Mouse (Mus musculus) embryonic fibroblast, embryonic 13.5 days (primary cell): Measurements from ENCODE around the gene Itln1. TPM values are rescaled to one million over a fixed set of nuclear protein-coding genes. Genes with fewer than 3 reads are reported as not detected.

ENCODE experiments used
- H3K27ac ChIP-seq: 2 replicates; pipeline ENCODE4 v1.5.1; 2012; ENCODE audit warnings: low read length, control low read depth, inconsistent platforms; ENCODE audit not compliant: insufficient read depth
- H3K4me1 ChIP-seq: 2 replicates; pipeline ENCODE4 v1.6.1; 2011; ENCODE audit warnings: low read length; ENCODE audit not compliant: control insufficient read depth, insufficient read depth
- H3K4me3 ChIP-seq: 2 replicates; pipeline ENCODE4 v1.5.1; 2011; ENCODE audit warnings: mild to moderate bottlenecking, control low read depth, low read length; ENCODE audit not compliant: insufficient read depth
- CTCF ChIP-seq: IDR thresholded peaks from 2 replicates; pipeline ENCODE4 v1.5.1; 2011; ENCODE audit warnings: mild to moderate bottlenecking, control low read depth, low read length, moderate library complexity, borderline replicate concordance; ENCODE audit not compliant: insufficient read depth
- POLR2A ChIP-seq: IDR thresholded peaks from 2 replicates; pipeline ENCODE4 v1.6.1; 2011; ENCODE audit warnings: low read depth, mild to moderate bottlenecking, control low read depth, low read length, moderate library complexity
- polyA plus RNA-seq: library from polyadenylated mRNA; stranded (reverse); fragments of >200 nt; gene quantifications from 2 replicates; pipeline ENCODE4 v1.2.4, GENCODE M21; 2011; ENCODE audit warnings: low read depth; ENCODE audit not compliant: missing spikeins, insufficient read length

Itln1 gene
- not detected in 2 replicates for polyA plus RNA-seq

DNA sequence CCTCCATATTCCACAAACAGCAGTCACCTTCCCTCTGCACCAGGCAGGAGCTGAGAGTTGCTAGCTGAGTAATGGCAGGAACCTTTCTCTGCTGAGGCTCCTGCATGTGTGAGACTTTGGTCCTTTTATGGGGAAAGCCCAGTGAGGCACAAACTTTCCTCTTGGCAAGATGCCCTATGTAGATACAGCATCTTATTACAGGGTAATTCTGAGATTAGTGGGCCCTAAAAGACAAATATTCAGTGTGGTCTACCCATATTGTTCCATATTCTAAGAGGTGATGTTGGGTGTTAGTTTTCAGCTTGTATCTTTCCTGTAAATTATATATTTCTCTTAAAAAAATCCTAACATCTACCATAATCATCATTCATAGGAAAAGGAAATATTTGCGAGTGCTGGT, at the start of gene Itln1:
TSS of gene Itln1 (minus strand) at position 101 of the 400 bp plus-strand sequence.
- TF ChIP-seq POLR2A: no peak
- TF ChIP-seq CTCF: no peak
- H3K27ac ChIP-seq: no peak within 1 kb of the TSS
- no peaks in the 10 kb centered on the region for H3K4me1 ChIP-seq
- no peak within 1 kb of the TSS for H3K4me3 ChIP-seq

DNA sequence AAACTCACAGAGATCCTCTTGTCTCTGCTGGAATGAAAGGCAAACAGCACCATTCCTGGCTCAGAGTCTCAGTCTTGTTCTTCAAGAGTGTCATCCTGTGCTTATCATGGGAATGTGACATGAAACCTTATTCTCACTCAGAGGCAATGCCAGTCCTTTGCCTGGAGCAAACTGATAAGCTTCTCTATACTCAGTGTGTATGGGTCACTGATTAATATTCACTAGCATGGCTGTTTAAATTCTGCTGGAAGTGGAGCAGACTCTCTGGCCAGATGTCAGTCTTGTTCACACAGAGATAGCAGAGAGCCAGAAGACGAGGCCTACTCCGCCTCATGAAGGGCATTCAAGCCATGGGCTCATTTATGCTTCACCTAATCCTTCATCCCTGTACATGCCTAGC, 49.5 kb upstream of the Itln1 start:
- H3K27ac ChIP-seq: no peak overlapping the region
- TF ChIP-seq CTCF: no peak
- TF ChIP-seq POLR2A: no peak
- H3K4me1 ChIP-seq: no peaks in the 10 kb centered on the region
- H3K4me3 ChIP-seq: no peak overlapping the region

DNA sequence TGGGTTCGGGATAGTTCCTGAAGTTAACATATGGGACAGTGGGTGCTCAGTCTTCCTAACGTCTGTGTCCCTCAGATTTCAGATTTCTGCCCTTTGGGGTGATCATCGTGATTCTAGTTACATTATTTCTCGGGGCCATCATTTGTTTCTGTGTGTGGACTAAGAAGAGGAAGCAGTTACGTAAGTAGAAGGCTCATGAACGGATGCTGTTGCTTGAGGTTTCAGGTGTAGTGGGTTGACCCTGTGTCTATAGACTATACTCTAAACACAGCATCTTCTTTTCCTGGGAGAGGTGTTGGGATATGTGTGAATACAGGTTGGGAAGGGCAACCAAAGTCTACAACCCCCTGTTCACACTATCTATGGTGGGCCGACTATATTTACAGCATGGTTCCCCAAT, 42.1 kb upstream of the Itln1 start:
- Histone ChIP-seq H3K4me1 (no peaks in the 10 kb centered on the region), H3K27ac (no peak overlapping the region), H3K4me3 (no peak overlapping the region)
- TF ChIP-seq CTCF (no peak), POLR2A (no peak)

DNA sequence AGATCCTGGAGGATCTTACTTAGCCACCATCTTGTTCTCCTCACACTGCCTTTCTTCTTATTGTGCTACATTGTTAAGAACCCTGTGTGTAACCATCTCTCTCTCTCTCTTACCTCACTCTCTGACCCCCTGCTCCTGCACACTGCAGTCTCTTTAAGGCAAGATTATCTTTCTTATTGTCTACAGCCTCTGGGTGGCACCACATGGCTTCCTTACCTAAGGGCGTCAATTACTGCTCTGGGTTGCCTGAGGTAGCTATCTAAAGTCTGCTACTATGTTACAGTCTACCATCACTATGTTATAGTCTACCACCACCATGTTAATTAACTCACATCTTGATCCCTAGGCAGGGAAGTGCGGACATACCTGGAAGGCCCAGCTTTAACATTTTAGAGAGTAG, 33.3 kb upstream of the Itln1 start:
- TF ChIP-seq CTCF: no peak
- no peak for TF ChIP-seq POLR2A
- Histone ChIP-seq H3K27ac (no peak overlapping the region), H3K4me1 (no peaks in the 10 kb centered on the region), H3K4me3 (no peak overlapping the region)

DNA sequence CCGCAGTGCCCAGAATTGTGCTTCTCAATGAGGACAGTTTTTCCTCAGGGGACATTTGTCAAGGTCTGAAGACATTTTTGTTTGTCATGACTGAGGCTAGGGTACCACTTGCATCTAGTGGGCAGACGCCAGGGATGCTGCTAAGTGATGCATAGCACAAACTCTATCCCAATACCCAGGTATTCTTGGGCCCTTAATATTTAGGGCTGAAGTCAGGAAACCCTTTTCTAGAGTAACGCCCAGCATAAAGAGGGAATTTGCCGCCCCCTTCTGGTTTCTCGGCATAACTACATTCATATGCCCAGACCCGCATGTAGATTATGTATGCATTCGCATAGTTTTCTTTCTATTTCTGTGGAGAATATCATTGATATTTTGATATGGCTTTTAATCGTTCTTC, 31.7 kb upstream of the Itln1 start:
- no peak for TF ChIP-seq CTCF
- TF ChIP-seq POLR2A: no peak
- Histone ChIP-seq H3K4me3 (no peak overlapping the region), H3K4me1 (no peaks in the 10 kb centered on the region), H3K27ac (no peak overlapping the region)

DNA sequence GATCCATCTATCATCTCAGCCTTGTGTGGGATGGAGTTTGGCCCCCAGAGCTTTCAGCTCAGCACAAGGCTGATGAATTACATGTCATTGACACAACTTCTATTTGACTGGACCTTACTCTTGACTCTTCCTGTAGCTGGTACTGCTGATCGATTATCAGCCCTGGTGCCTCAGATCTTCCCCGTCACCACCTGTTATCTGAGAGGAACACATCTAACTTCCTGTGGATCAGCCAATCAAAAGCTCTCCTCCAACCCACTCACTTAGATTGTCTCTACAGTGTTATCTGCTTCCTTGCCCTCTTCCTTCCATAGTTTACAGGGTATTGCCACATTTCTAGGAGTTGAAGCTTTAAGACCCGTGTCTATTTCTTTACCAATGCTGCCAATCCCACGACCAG, 30.8 kb upstream of the Itln1 start:
- Histone ChIP-seq H3K4me3 (no peak overlapping the region), H3K27ac (no peak overlapping the region), H3K4me1 (no peaks in the 10 kb centered on the region)
- TF ChIP-seq CTCF: no peak
- no peak for TF ChIP-seq POLR2A

DNA sequence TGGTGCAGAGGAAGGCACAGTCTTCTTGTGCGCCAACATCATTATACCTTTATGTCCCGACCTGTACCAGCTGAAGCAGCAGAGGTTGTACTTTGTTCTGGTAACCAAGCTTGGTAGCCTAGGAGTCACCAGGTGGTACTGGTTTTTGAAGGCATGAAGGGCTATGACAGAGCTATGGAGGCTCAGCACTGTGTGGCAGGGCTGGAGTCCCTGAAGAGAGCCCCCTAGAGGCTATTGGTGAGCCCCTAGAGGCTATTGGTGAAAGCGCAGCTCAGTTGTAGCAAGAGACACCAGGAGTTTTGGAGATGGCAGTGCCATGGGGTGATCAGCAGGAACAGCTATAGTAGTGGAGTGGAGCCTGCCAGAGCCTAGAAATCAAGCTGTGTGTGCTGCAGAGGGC, 29.2 kb upstream of the Itln1 start:
- Histone ChIP-seq H3K4me1 (no peaks in the 10 kb centered on the region), H3K4me3 (no peak overlapping the region), H3K27ac (no peak overlapping the region)
- TF ChIP-seq POLR2A (no peak), CTCF (no peak)

DNA sequence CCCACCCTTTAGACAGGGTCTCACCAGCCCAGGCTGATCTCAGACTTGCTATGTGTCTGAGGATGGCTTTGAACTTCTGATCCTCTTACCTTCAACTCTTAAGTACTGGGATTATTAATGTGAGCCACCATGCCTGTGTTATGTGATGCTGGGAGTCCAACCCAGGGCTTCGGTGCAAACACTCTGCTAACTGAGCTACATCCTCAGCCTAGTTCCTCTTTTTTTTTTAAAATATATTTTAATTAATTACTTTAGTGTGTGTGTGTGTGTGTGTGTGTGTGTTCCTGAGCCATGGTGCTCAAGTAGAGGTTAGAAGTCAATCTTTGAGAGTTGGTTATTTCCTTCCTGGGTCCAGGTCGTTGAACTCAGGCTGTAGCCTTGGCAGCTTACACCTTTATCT, 27.9 kb upstream of the Itln1 start:
- Histone ChIP-seq H3K27ac (no peak overlapping the region), H3K4me3 (no peak overlapping the region), H3K4me1 (no peaks in the 10 kb centered on the region)
- TF ChIP-seq CTCF: no peak
- TF ChIP-seq POLR2A: no peak

DNA sequence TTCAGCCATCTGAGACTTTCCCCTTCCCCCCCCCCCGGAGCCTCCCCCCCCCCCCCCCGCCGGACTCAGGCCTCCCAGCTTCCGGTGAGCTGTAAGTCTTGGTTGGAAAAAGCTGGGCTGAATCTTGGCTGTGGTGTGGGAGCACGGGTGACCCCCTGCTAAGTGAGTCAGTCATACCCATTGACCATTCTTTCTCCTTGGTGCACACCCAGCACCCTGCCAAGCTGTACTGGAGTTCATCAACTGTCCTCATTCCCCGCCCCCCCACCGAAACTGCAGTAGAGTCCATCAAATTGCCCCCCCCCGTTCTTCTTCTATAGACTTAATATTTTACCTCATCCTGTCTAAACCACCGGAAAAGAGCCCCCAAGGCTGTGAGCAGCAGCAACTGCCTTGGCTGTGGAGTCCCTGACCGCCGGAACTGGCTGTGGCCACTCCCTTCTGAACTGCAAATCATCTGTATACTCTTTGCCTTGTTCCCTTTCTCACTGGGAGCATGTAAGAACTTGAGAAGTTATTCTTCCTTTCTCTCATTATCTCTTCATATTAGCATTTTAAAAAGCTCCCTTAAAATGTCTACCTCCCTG, 26.6 kb upstream of the Itln1 start:
- no peak for TF ChIP-seq CTCF
- no peak for TF ChIP-seq POLR2A
- Histone ChIP-seq H3K4me1 (no peaks in the 10 kb centered on the region), H3K4me3 (no peak overlapping the region), H3K27ac (no peak overlapping the region)

DNA sequence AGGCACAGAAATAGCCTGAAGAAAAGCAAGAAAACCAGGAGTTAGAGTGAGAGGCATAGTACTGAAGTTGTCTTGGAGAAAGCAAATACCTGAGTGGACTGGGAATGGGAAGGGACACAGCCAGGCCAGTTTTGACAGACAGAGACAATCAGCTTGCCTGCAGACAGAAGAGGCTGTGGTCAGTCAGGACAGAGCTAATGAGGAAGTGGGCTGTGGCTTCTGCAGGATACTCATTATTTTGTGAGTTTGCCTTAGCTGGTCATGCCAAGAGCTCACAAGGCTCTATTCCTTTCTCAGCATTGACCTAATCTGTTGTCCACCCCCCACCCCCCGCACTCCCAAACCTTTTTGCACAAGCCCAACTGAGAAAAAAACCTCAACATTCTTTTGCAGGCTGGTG, 26.1 kb upstream of the Itln1 start:
- Histone ChIP-seq H3K27ac (no peak overlapping the region), H3K4me1 (no peaks in the 10 kb centered on the region), H3K4me3 (no peak overlapping the region)
- TF ChIP-seq CTCF (no peak), POLR2A (no peak)

DNA sequence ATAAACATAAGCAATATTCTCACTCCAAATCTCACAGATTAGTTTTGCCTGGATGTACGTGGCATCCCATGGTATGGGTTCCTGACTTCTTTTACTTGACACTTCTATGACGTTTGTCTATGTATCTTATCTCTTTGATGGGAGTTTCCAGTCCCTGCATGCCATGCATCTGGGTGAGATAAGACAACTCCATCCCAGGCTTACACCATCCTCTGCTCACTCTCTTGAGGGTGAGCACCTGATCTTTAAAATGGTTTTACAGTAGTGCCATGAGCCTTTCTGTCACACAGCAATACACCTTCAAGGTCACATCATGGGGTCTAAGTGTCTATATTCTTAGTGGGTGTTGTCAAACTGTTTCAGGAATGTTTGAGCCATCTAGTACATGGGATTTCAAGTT, 25.2 kb upstream of the Itln1 start:
- no peak for TF ChIP-seq CTCF
- TF ChIP-seq POLR2A: no peak
- Histone ChIP-seq H3K27ac (no peak overlapping the region), H3K4me3 (no peak overlapping the region), H3K4me1 (no peaks in the 10 kb centered on the region)
